Mouse (Mus musculus) gastrocnemius, adult 8-10 months (tissue): Measurements from ENCODE around the gene Pmm1. TPM values are rescaled to one million over a fixed set of nuclear protein-coding genes. Genes with fewer than 3 reads are reported as not detected.

Experiments used
- DNase-seq, 2 experiments: peaks; one replicate each; pipeline ENCODE4 v3.0.0; 2022; ENCODE audit warnings: low spot score in 2 of 2
- total RNA-seq, 4 experiments: library from RNA; stranded (reverse); gene quantifications; 2 replicates each; pipeline ENCODE4 v1.2.4; 2022

The Pmm1 gene
- total RNA-seq, 4 experiments from 2014 or later, result 15.6 to 17.9 (median 15.9) TPM

- no peak for DNase-seq
Measured at GRCm38 (mm10) chr15:81957598-81957997, 3.1 kb downstream of the Pmm1 start.

- no peak for DNase-seq
Measured at GRCm38 (mm10) chr15:81956457-81956856, 4.3 kb downstream of the Pmm1 start.

- no peak for DNase-seq
Measured at GRCm38 (mm10) chr15:81955414-81955813, 5.3 kb downstream of the Pmm1 start.

- DNase-seq, result no peak
Measured at GRCm38 (mm10) chr15:81954716-81955115, 6.0 kb downstream of the Pmm1 start.

GRCm38 (mm10) chr15:81954151-81954583 lies 6.6 kb downstream of the Pmm1 start:
- no peak for DNase-seq

GRCm38 (mm10) chr15:81952310-81952709 lies 8.4 kb downstream of the Pmm1 start:
- no peak for DNase-seq

GRCm38 (mm10) chr15:81951159-81951558 lies 9.6 kb downstream of the Pmm1 start:
- no peak for DNase-seq

GRCm38 (mm10) chr15:81950716-81951115 lies 10.0 kb downstream of the Pmm1 start:
- no peak for DNase-seq

GRCm38 (mm10) chr15:81949476-81950131 lies 11.1 kb downstream of the Pmm1 start:
- no peak for DNase-seq

GRCm38 (mm10) chr15:81949076-81949475 lies 11.7 kb downstream of the Pmm1 start:
- no peak for DNase-seq

- DNase-seq, result no peak
Measured at GRCm38 (mm10) chr15:81943176-81943749, 17.5 kb downstream of the Pmm1 start.

GRCm38 (mm10) chr15:81941010-81941409 lies 19.7 kb downstream of the Pmm1 start:
- no peak for DNase-seq

- DNase-seq, result no peak
Measured at GRCm38 (mm10) chr15:81940219-81940618, 20.5 kb downstream of the Pmm1 start.

- no peak for DNase-seq
Measured at GRCm38 (mm10) chr15:81939774-81940173, 21.0 kb downstream of the Pmm1 start.

GRCm38 (mm10) chr15:81939157-81939715 lies 21.5 kb downstream of the Pmm1 start:
- no peak for DNase-seq

- DNase-seq, result no peak
Measured at GRCm38 (mm10) chr15:81938246-81938645, 22.5 kb downstream of the Pmm1 start.

GRCm38 (mm10) chr15:81937098-81937972 lies 23.4 kb downstream of the Pmm1 start:
- DNase-seq, result no peak

- DNase-seq, result no peak
Measured at GRCm38 (mm10) chr15:81936679-81937078, 24.1 kb downstream of the Pmm1 start, which contains the start of gene Csdc2. Gene Csdc2, plus strand, starts transcription at chr15:81936759.

- no peak for DNase-seq
Measured at GRCm38 (mm10) chr15:81935869-81936637, 24.7 kb downstream of the Pmm1 start.

- DNase-seq, result no peak
Measured at GRCm38 (mm10) chr15:81933986-81934385, 26.7 kb downstream of the Pmm1 start.

- no peak for DNase-seq
Measured at GRCm38 (mm10) chr15:81932951-81933470, 27.7 kb downstream of the Pmm1 start.
